Mouse (Mus musculus) adrenal gland, adult 2 months (tissue): ENCODE results near the gene Pno1. TPM values are rescaled to one million over a fixed set of nuclear protein-coding genes. Genes with fewer than 3 reads are reported as not detected.
"Not testable (repeated sequence)": the region's sequence is repeated elsewhere in the genome, so short reads cannot be mapped to it uniquely, and the experiment has no call there.

Experiments used
- DNase-seq: peaks from one replicate; pipeline ENCODE4 v3.0.0; 2021
- long read RNA-seq: library from polyadenylated mRNA; stranded (forward); transcript quantifications from one replicate; pipeline ENCODE4 v2.0.0, GENCODE M21; 2021
- polyA plus RNA-seq: library from polyadenylated mRNA; depleted of rRNA; stranded (reverse); fragments of >200 nt; gene quantifications from 2 replicates; pipeline ENCODE4 v1.2.3, GENCODE M21; 2012; rRNA removed
- total RNA-seq, 2 experiments: library from RNA; stranded (reverse); gene quantifications; 2 replicates each; pipeline ENCODE4 v1.2.3; 2021

Gene Pno1
- total RNA-seq = 10 to 100 TPM; 57.1 to 62.5 TPM
- 2.7 and 2.9 TPM in 2 replicates for polyA plus RNA-seq
- long read RNA-seq, transcript Pno1-201 (7 exons, 1,544 nt) = major isoform, 56 of 59 reads
- long read RNA-seq, partial matches to known transcripts = 1 of 59 reads
- long read RNA-seq, other reads (novel, unspliced or antisense) = 2 of 59 reads

DNA sequence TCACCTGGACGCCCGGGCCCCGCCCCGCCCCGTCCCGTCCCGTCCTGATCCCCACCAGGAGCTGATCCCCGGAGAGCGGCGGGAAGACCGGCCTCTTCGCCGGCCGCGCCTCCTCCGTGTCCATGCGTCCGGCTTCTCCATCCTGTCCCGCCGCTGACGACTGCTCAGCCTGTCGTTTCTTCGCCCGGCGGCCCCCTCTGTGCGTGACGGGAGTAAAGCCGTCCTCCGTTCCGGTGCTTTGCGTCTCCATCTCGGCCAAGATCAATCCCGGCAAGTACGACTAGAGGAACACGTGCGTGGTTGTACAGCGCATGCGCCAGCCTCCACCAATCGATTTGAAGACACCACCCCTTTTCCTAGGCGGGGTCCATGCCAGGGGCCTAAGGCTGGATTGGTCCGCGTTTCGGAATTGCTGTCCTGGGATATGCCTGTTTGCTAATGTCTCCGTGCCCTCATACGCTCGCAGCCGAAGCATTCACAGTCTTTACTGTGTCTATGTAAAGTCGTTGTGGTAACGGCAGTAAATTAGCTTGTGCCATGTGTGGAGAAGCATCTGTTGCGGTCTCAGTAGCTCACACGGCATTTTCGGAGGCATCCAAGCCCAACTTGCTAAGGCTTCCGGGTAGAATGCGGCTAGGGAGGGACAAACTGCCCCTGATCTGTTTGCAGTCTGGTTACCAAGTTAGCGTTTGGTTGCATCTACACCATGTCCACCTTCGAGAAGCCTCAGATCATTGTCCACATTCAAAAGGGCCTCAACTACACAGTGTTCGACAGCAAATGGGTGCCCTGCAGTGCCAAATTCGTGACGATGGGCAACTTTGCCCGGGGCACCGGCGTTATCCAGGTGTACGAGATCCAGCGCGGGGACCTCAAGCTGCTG is at the start of gene Pno1:
TSS of gene Pno1 (minus strand) at position 311 of the 883 bp plus-strand sequence.
- peak; percentile 96 for DNase-seq

DNA sequence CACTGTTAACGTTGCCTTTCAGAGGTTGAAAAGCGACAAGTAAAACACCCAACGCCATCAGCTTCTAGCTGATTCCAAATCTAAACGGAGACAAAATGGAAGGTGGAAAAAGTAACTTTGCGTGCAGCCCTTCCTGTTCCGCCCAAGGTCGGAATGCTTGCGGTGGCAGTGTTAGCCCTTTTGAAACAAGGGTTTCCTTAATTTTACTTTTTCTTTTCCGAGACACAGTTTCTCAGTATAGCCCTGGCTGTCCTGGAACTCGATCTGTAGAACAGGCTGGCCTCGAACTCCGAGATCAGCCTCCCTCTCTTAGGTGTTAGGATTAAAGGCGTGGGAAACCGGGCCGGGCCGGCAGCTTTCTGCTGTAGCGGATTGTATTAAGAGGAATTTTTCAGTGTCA is 46.5 kb upstream of the Pno1 start:
- DNase-seq = no peak

DNA sequence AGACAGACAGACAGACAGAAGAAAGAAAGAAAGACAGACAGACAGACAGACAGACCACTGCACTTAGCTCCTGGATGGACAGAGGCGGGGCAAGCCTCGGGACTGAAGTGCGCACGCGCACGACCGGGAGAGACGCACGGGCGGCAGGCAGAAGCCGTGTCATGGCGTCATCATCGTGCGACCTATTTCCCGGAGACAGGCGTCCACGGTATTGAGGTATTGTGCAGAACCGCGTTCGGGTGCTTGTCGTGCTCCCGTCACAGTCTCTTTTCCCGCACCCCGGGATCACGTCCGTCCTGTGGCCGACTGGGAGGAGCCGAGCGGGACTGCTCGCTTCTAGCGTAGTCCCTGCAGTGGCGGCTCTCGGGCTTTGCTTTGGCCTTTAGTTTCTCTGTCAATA is 46.1 kb upstream of the Pno1 start, which contains the start of gene C1d:
TSS of gene C1d (plus strand) at position 137 of the 400 bp plus-strand sequence.
- DNase-seq = peak; percentile 95

DNA sequence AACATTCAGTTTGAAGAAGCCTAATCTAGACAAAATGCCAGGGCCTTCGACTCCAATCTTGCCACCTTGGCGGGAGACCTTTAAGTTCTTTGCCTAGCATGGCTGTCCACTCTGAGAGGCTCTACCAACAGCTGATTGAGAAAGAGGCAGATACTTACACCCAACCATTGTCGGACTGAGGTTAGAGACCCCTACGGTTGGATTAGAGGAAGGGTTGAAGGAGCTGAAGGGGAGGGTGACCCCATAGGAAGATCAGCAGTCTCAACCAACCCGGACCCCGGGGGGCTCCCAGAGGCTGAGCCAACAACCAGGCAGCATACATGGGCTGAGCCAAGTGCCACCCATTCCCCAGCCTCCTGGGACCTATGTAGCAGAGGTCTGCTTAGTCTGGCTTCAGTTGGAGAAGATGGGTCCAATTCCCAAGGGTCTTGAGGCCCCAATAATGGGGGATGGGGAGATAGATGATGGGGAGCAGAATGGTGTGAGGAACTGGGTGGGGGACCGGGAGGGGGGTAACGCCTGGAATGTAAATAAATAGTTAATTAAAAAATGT is 45.5 kb upstream of the Pno1 start:
- DNase-seq = no peak

DNA sequence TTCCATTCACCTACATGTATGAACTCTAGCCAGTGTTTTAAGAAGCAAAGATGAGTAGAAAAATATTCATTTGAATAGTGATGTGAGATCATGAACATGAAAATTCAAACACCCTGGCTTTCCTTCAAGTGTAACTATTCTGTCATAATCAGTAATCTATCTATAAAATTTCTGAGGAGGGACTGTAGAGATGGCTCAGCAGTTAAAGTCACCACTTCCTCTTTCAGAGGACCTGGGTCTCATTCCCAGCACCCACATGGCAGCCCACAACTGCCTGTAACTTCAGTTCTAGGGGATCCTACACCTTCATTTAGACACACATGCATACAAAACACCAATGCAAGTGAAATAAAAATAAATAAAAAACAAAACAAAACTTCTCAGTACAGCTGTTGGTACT is 37.3 kb upstream of the Pno1 start:
- no peak for DNase-seq

DNA sequence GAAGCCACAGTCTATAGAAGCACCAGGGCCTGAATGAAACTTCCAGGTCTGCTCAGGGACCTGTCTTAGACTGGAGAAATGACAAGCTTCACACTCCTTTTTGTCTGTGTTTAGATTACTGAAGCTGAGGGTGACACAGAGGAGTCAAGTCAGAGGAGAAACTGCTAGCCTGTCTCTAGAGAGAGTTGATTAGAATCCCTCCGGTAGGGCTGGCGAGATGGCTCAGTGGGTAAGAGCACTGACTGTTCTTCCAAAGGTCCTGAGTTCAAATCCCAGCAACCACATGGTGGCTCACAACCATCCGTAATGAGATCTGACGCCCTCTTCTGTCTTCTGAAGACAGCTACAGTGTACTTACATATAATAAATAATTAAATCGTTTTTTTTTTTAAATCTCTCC is 27.2 kb upstream of the Pno1 start:
- DNase-seq = not testable (repeated sequence)

DNA sequence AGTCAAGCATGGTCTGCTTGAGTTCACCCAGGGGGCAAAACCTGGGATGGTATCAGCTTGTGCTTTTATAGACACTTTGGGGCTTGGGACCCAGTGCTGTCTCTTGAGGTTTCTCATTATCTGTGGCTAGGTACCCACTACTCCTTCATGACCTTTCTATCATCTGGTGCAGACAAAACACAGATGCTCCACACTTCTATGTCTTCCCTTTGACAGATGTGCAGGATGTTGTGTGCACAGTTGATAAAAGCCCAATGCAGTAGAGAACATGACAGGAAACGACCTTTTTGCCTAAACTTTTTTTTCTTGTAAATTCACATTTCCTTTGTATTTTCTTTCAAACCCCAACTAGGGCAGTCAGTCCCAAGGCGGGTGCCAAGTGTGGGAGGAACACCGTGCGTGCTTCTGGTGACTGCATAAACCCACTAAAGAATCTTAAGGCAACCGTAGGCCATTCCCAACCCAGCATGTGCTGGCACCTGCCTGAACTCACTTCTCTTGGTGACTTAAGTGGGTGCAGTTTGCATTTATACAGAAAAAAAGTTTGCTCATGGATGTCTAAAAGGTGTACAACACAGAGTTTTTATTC is 25.2 kb upstream of the Pno1 start:
- no peak for DNase-seq

DNA sequence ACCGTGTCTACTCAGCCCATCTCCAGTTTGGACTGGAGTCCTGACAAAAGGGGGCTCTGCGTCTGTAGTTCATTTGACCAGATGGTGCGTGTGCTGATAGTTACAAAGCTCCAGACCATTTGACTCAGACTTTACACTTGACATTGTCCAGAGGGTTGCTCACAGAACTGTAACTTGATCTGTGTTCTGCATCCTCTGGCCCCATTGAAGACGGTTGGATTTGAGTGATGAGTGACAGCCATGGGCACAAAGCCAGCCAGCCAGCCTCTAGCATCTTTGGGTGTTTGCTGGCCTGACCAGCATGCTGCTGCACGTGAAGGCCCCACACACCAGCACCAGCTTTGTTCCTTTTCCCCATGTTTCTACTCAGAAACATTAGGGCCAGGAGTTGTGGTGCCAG is 21.4 kb upstream of the Pno1 start:
- no peak for DNase-seq

DNA sequence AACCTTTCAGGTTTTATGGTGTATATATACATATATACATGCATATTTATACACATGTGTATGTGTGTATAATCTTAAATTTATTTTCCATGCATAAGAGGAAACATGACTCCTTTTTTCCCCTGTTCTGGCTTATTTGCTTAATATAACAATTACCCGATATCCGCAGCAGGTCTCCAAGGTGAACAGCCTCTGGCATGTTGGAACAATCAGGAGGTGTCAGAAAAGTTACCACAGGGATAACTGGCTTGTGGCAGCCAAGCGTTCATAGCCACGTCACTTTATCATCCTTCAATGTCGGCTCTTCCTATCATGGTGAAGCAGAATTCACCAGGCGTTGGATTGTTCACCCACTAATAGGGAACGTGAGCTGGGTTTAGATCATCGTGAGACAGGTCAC is 9.8 kb upstream of the Pno1 start:
- no peak for DNase-seq

DNA sequence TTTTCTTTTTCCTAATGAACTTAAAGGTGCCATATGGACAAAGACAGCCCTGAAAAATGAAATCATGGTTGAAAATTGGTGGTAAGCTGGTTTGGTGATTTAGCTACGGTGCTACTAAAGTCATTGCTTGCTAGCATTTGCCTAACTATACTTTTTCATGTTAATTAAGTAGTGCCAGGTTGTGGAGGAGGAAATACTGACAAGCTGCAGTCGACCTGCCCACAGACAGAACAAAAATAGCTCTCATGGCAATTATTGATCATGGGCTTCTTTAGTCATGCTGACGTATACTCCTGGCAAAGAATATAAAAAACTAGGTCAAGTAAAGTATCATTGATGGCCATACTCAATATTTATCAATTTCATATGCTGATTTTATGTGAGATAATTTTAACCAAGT is 4.1 kb upstream of the Pno1 start:
- DNase-seq = no peak

DNA sequence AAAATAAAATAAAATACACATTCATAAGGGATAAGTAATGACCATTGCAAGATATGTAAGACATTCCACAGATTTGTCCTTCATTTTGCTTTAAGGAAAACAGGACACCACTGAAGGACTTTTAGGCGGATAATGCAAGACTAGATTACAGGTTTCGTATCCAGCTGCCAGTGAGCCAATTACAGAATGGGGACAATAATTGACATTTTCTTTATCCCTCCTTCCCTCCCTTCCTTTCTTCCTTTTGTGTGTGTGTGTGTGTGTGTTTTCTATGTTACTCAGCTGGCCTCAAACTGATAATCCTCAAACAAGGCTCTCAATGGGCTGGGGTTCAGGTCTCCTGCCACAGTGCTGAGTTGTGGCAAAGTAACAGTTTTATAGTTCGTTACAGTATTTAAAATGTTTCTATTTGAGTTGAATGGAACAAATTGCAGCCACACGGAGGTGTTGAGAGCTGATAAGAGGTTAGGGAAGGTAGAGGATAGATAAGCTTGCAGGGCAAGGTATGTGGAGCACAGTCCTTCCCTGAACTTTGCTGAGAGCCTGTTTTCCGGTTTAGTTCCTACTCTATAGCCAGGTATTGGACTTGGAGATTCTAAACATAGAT is 1.6 kb upstream of the Pno1 start:
- DNase-seq = no peak

DNA sequence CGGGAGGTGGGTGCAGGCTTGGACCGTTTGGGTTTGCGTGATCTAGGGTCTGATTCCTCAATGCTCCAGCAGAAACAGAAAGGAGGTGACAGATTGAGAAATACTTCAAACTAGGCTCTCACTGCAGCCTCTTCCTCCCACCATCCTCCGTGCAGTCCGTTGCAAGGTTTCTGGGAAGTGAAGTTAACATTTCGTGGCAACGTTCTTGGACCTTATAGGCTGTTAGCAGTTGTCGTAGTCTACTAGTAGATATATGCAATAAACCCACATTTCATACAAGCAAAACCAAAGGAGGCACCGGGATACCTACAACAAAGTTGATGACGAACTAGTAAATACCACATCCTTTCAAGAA is 750 bp upstream of the Pno1 start:
- no peak for DNase-seq

DNA sequence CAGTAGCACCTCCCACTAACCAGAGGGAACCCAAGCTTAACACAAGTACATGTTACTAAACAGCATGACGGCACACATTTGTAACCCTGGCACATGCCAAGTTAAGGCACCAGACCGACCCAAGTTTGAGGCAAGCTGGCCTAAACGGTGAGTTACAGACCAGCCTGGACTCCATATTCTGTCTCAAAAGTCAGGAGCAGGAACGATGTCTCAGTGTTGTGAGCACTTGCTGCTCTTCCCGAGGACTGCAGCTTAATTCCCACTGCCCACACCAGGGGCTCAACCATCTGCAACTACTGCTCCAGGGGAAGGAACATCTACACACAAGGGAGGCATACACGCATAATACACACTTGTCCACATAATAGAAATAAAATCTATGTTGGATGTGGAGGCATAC is 8.9 kb downstream of the Pno1 start:
- DNase-seq = no peak

DNA sequence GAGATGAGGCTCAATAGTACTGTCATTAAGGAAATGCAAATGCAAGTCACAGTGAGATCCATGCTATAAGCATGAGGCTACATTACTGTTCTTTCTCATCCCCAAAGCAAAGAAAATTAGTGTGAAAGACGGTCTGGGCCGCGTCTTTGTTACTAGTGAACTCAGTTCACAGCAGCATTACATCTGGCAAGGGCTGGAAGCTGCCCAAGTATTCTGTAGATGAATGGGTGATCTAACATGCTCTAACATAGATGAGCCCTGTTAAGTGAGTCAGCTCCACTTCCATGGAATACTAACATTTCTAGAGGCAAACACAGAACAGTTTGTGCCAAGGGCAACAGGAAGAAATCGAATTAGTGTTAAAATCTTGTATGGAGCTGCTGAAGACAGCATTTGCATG is 10.4 kb downstream of the Pno1 start:
- DNase-seq = no peak

DNA sequence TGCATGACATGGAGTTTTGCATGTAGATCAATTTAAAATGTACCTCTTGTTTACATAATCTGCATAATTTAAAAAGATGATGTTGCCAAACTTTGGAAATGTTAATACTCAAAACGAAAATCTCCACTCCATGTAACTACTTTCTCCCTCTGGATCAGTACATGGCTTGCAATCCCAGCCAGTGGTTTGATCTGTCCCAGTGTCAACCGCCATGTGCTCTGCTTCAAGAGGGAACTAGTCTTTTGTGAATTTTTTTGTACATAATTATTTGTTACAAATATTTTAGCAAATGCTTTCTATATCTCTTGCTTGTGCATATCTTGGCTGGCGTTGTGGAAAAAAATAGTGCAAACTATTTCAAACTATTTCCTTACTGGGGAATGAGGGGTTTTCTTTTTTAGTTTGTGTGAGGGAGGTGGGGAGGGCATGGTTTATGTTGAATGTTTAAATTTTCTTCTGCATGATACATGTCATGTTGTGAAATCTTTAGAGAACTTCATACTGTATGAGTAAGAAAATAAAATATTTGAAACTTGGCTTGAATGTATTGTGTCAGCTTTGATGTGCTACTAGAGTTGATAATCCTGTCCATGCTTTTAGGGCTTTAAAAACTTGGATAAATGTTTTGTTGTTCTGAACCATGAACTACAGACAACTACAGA is 11.4 kb downstream of the Pno1 start:
- no peak for DNase-seq

DNA sequence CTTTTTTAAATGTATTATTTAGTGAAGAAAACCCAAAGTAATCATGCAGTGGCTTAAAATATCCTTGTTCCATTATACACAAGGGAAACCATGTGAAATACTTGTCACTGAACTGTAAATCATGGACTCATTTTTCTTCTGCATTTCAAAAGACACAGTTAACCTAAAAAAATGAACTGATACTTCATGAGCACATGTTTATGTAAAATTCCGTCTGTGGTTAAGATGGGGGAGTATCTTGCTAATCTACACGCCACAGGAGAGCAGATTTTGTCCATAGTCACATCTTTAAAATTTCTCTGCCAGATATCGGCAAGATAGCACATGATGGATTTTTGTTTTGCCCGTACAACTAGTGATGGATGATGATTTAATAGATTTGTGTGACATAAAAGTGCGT is 12.2 kb downstream of the Pno1 start:
- no peak for DNase-seq

DNA sequence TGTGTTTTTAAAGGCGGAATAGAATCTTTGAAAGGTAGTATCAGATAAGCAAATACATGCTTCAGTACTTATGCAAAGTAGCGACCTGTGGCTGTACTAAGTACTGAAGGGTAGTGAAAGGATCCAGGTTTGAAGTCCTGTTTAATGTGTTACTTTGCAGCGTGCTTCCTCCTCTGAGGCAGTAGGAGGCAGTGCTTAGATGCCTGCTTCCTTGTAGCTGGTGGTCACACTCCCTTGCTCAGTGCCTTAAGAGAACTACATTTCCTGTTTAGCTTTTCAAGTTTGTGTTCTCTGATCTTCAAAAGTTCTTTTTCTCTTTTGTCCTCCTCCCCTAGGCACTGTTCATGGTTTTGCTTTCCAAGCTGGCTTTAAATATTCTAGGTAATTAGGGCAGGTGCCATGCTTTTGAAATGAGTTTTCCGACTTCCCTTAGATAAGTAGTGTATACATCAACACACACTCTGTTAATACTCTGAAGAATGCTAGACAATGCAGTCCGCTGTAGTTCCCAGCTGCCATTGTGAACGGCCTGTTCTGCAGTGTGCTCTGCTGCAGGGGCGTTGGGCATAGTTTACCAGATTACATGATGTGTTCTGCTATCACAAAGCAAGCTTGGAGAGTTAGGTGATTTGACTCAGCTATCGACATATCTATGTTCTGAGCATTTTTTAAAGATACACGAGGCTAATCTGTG is 19.1 kb downstream of the Pno1 start:
- DNase-seq = no peak

DNA sequence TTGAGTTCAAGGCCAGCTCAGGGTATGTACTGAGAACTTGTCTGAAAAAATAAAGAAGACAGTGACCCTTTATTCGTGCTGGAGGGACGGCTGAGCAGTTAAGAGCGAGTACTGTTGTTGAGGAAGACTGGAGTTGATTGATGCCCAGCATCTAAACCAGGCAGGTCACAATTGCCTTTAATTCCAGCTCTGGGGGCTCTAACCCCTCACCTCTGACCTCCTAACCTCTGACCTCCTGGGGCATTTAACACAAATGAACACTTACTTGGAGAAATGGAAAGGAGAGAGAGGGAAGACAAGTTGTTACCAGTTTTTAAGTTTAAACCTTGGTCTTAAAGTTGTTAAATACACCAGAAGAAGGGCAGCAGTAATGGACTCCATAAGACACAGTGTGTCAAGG is 22.6 kb downstream of the Pno1 start:
- DNase-seq = no peak

DNA sequence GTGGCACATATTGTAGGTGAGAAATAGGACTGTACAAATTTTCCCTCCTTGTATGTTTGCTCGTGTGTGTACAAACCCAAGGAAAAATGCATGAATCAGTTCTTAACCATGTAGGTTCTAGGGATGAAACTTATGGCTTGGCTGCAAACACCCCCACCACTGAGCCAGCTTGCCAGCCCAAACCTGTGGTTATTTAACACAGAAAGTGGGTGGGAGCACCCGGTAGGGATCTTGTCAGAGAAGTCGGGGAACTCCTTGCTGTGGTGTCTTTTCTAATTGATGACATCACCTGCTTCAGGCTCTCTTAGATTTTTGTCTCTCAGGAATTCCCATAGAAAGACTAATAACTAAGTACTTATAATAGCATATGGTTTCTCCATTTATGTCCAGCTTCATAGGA is 23.7 kb downstream of the Pno1 start:
- no peak for DNase-seq

DNA sequence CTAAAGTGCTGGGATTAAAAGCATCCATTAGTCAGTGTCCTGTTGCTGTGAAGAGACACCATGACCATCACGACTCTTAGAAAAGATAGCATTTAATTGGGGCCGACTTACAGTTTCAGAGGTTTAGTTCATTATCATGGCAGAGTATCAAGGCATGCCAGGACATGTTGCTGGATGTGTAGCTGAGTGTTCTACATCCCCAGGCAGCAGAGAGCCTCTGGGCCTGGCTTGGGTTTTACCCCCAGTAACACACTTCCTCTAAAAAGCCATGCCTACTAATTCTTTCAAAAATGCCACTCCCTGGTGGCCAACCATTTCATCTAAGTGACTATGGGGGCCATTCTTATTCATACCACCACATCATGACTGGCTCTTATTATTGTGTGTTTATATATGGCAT is 28.2 kb downstream of the Pno1 start:
- DNase-seq = no peak

DNA sequence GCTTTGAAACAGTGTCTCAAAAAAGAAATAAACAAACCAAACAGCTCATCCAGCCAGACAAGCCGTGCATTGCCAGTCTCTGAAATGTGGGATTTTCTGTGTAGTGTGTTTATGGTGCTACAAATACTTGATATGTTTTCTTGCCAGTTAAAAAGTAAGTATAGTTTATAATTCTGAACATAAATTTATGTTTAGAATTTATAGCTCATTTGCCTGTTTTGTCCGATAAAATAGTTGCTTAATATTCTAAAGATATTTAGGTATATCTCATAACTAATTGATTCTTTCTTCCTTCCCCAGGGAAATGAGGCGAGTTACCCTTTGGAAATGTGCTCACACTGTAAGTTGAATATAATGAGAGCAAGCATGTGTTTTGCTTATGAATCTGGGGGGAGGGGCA is 29.6 kb downstream of the Pno1 start, which contains the start of gene Wdr92:
TSS of gene Wdr92 (plus strand) at position 301 of the 400 bp plus-strand sequence.
- no peak for DNase-seq

DNA sequence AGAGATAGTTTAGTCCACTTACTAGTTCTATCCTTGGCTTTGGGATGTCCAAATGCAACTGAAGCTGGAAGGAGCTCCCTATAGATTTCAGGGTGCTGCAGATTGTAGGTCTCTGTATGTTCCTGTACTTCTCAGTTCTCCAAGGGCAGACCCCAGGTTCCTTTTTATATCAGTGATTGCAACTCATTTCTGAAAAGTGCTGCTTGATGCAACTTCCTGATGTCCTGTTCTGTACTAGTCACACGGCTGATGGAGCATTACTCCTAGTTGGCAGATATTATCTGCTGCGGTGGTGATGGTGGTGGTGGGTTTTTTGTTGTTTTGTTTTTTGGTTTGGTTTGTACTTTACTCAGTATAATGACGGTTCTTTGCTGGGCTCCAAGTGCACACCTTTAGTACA is 30.6 kb downstream of the Pno1 start:
- DNase-seq = no peak
